Mouse (Mus musculus) layer of hippocampus, adult 18-20 months (tissue): ENCODE results near the gene Tcl1b3. TPM values are rescaled to one million over a fixed set of nuclear protein-coding genes. Genes with fewer than 3 reads are reported as not detected.
A peak's percentile ranks its signal among the peaks of the same experiment; 100 is the strongest.
"Not testable (repeated sequence)": the region's sequence is repeated elsewhere in the genome, so short reads cannot be mapped to it uniquely, and the experiment has no call there.

ENCODE experiments used
- DNase-seq, 2 experiments: peaks; one replicate each; pipeline ENCODE4 v3.0.0; 2022; ENCODE audit warnings: low spot score in 2 of 2
- long read RNA-seq: library from polyadenylated mRNA; stranded (forward); transcript quantifications from one replicate; pipeline ENCODE4 v2.0.0, GENCODE M21; 2021
- total RNA-seq, 2 experiments: library from RNA; stranded (reverse); gene quantifications; 2 replicates each; pipeline ENCODE4 v1.2.3; 2021

Tcl1b3 gene
- total RNA-seq: not detected
- long read RNA-seq: 0 reads

DNA sequence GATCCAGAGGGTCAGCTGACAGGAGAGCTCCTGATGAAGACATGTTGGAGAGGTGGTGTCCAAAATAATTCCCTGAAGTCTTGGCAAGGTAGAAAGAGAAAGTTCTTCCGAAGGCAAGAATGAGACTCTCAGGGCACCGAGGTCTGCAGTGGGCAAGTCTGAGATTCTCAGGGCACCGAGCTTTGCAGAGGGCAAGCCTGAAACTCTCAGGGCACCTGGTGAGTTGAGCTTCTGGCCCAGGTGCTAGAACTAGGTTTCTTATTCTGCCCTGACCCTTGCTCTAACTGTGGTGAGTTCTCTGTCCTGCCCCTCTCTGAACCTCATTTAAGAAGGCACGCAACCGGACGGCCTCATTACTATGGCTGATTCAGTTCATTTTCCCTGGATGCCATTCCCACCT, at the start of gene Tcl1b3:
Gene Tcl1b3 (plus strand): TSS at position 301 of the 400 bp plus-strand sequence.
- DNase-seq: not testable (repeated sequence)

DNA sequence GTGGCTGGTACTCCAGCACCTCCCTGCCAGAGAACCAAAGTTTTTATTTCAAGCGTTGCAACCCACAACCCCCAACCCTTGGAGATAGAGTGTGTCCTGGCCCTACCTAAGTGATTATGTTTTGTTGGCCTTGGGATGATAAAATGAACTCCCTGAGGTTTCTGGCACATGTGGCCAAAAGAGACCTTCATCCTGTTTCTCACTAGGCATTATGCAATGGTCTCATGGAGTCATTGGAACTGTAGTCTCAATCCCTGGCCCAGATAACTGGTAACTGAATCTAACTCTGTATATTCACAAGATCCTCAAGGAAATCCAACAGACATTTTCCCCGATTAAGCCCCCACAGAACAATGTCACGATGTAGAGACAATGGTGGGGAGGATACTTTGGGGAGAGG, 47.7 kb upstream of the Tcl1b3 start:
- no peak for DNase-seq

DNA sequence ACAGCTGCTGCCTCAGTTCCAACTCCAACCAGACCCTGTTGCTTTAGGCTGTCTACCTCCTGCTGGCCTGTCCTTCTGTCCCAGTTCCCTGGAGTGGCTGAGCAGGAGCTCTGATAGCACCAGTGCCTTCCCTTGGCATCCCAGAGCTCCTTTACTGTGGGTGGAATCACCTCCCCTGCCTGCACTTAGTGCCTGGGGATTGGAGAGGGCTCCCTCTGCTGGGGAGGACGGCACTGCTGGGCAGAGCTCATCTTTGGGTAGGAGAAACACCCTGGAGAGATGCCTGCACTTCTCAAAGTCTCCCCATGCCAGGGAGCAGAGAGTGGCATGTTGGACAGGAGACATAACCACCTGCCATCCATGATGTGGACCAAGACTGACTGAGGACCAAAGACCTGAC, 45.9 kb upstream of the Tcl1b3 start:
- DNase-seq: not testable (repeated sequence)

DNA sequence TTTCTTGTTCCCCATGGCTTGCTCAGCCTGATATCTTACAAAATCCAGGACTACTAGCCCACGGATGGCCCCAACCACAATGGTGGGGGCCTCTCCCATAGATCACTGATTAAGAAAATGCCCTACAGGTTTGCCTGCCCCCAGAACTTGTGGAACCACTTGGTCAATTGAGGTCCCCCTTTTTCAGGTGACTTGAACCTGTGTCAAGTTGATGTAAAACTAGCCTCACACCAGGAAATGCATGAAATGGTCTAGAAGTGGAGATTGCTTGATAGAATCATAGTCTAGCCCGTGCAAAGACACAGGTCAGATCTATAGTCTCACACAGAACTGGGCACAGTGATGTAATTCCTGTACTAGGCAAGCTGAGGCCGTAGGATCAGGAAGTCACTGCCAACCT, 45.1 kb upstream of the Tcl1b3 start, which contains the start of gene Tcl1b2:
Gene Tcl1b2 (plus strand): TSS at position 301 of the 400 bp plus-strand sequence.
- DNase-seq: no peak

GRCm38 (mm10) chr12:105155286-105155685, 35.6 kb upstream of the Tcl1b3 start:
- peak in 1 of 2 experiments; percentile 24 for DNase-seq

DNA sequence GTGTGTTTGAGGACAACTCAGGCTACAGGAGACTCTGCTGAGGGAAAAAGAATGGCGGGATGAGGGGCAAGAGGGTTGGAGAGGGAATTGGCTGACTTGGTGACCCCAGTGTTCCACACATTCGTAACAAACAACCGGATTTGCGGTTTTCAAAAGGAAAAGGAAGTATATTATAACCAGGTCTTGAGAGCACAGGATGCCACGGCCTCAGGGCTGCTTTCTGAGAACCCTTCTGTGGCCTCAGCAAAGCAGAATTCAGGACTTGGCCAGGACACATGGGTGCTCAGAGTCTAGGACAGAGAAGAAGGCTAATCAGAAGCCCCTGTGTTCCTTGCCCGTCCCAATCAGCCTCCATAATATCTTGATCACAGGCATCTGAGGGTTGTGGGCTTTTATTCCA, 32.0 kb upstream of the Tcl1b3 start:
- no peak for DNase-seq

DNA sequence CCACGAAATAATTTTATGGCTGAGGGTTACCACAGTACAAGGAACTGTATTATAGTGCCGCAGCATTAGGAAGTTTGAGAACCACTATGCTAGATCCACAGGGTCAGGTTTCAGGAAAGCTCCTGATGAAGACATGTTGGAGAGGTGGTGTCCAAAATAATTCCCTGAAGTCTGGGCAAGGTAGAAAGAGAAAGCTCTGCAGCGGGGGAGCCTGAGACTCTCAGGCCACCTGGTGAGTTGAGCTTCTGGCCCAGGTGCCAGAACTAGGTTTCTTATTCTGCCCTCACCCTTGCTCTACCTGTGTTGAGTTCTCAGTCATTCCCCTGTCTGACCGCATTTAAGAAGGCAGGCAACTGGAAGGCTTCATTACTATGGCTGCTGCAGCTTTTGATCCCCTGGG, 31.5 kb upstream of the Tcl1b3 start, which contains the start of gene Tcl1b1:
Gene Tcl1b1 (plus strand): TSS at position 301 of the 400 bp plus-strand sequence.
- DNase-seq: no peak

- no peak for DNase-seq
Measured at GRCm38 (mm10) chr12:105166734-105167133, 24.1 kb upstream of the Tcl1b3 start.

DNA sequence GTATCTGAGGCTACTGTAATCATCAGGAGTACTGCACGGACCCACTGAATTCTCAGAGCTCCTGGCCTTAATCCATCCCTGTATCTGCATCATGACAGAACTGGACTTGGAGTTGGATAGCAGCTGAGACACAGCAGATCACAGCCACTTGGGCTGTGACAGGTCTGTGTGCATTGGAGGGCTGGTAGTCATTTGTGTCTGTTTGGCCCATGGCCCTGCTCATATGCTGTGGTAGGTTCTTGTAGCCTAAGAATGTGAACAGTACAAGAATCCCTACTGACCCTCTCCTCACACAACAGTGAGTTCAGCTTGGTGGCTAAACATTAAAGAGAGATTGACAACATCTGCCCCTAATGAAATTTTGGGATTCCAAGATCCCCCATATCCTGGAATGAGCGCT, 17.5 kb upstream of the Tcl1b3 start:
- DNase-seq: no peak

GRCm38 (mm10) chr12:105174318-105174717, 16.5 kb upstream of the Tcl1b3 start:
- peak; percentile 40 to 66 for DNase-seq

DNA sequence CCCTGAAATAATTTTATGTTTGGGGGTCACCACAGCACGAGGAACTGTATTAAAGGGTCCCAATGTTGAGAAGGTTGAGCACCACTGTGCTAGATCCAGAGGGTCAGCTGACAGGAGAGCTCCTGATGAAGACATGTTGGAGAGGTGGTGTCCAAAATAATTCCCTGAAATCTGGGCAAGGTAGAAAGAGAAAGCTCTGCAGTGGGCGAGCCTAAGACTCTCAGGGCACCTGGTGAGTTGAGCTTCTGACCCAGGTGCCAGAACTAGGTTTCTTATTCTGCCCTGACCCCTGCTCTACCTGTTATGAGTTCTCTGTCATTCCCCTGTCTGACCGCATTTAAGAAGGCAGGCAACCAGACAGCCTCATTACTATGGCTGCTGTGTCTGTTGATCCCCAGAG, 14.8 kb upstream of the Tcl1b3 start, which contains the start of gene Tcl1b5:
Gene Tcl1b5 (plus strand): TSS at position 301 of the 400 bp plus-strand sequence.
- not testable (repeated sequence) for DNase-seq

DNA sequence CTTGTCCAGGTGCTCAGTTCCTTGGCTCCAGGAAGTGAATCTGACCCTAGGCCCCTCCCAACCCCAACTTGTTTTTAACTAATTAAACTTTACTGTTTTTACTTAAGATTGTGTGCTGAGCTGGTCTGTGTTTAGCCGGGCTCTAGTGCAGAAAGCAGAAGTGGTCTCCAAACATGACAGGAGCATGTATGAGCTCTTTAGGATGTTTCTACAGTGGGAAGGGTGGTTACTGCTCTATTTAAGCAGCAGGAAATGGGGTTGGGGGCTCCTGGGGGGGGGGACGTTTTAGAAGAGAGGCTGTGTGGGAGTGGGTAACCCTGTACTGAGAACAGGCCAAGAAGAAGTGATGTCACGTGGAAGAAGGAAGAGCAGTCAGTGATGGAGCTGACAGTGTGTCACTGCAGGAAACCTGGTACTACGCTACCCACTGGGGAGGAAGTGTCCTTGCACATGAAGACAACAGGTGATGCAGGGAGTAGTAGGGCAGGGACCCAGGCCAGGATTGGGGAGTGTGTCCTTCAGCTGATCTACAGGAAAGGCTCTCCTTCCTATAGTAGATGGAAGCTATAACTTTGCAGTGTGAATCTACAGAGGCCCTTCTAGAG, 9.7 kb upstream of the Tcl1b3 start:
- DNase-seq: not testable (repeated sequence)

- peak in 1 of 2 experiments; percentile 9 for DNase-seq
Measured at GRCm38 (mm10) chr12:105188980-105189379, 1.9 kb upstream of the Tcl1b3 start.

DNA sequence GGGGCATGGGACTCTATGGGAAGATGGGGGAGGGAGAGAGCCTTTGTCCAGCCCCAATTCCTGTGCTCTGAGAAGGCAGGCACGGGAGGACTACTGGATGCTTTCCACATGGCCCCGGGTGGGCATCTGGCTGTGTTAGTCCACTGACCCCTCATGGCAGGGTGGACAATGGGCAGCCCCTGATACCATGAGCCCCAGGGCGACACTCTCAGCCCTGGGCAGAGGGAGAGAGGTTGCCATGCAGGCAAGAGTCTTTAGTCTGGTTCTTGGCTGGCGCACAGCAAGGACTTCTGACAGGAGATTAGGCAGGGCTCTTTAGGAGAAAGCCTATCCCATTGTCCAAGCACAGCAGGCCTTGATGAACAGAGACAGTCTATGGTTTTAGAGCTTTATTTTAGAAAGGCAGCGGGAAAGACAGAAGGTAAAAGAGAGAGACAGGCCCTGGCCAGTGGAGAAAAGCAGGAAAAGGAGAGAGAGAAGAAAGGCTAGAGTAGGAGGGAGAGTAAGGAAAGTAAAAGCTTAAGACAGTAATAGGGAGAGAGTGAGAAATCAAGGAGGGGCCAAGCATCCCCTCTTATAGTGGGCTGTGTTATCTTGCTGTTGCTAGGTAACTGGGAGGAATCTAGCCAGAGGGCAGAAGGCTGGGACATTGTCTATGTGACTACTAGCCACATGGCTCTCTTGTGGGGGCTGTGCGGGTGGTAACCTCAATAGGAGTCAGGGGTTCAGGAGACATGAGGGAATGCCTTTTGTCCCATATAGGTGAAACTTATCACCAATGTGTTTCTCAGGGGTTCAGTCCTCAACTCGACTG, 9.0 kb downstream of the Tcl1b3 start:
- DNase-seq: not testable (repeated sequence)

DNA sequence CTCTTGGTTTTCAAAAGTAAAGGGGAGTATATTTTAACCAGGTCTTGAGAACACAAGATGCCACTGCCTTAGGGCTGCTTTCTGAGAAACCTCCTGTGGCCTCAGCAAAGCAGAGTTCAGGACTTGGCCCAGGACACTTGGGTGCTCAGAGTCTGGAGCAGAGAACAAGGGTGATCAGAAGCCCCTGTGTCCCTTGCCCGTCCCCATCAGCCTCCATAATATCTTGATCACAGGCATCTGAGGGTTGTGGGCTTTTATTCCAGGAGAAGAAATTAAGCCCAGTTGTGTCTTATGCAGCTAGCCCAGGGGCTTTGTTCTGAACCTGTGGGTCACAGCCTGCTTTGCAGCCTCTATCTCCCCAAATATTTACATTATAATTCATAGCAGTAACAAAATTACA, 10.8 kb downstream of the Tcl1b3 start, which contains the start of gene Tcl1b4:
Gene Tcl1b4 (plus strand): TSS at position 301 of the 400 bp plus-strand sequence.
- DNase-seq: not testable (repeated sequence)

DNA sequence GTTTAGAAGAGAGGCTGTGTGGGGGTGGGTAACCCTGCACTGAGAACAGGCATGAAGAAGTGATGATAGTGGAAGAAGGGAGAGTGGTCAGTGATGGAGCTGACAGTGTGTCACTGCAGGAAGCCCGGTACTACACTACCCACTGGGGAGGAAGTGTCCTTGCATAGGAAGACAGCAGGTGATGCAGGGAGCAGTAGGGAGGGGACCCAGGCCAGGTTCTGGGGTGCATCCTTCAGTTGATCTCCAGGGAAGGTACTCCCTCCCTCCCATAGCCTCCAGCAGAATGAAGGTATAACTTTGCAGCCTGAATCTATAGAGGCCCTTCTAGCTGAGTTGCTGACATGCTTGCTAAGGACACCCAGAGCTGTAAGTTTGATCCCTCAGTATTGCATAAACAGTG, 16.2 kb downstream of the Tcl1b3 start:
- no peak for DNase-seq

GRCm38 (mm10) chr12:105208441-105208840, 17.6 kb downstream of the Tcl1b3 start:
- no peak for DNase-seq

- no peak for DNase-seq
Measured at GRCm38 (mm10) chr12:105209231-105209630, 18.4 kb downstream of the Tcl1b3 start.

GRCm38 (mm10) chr12:105217101-105217760, 26.4 kb downstream of the Tcl1b3 start:
- DNase-seq: no peak

- DNase-seq: no peak
Measured at GRCm38 (mm10) chr12:105222601-105223319, 31.9 kb downstream of the Tcl1b3 start, which contains the start of gene Tcl1. Tcl1 (minus strand) TSS chr12:105222793.
